Mouse (Mus musculus) MEL (cell line): ENCODE data around the gene Rnf213. TPM values are rescaled to one million over a fixed set of nuclear protein-coding genes. Genes with fewer than 3 reads are reported as not detected.

ENCODE experiments used
- DNase-seq: peaks from one replicate; pipeline ENCODE4 v3.0.0; 2011; ENCODE audit warnings: low read depth, low spot score
- H3K27ac ChIP-seq: 2 replicates; pipeline ENCODE4 v1.5.1; 2012; ENCODE audit warnings: low read depth, mild to moderate bottlenecking, control low read depth, low read length, moderate library complexity; ENCODE audit not compliant: control insufficient read depth
- H3K27me3 ChIP-seq, 2 experiments: fragments of 150-350 bp in 1 of 2; sonication (generic) in 1 of 2; 2 replicates each; pipeline ENCODE4 v1.6.1; 2012; ENCODE audit warnings: low read length in 2 of 2, mild to moderate bottlenecking in 2 of 2, improper control_type of control experiment in 1 of 2, moderate library complexity in 1 of 2; ENCODE audit not compliant: insufficient read depth in 2 of 2, control insufficient read depth in 1 of 2
- H3K36me3 ChIP-seq, 2 experiments: 2 replicates each; pipeline ENCODE4 v1.6.1; 2012 to 2014; ENCODE audit warnings: low read length in 2 of 2, improper control_type of control experiment in 1 of 2, inconsistent platforms in 1 of 2, mild to moderate bottlenecking in 1 of 2; ENCODE audit not compliant: insufficient read depth in 2 of 2, control insufficient read depth in 1 of 2
- H3K4me1 ChIP-seq, 2 experiments: fragments of 150-350 bp in 1 of 2; sonication (generic) in 1 of 2; 2 replicates each; pipeline ENCODE4 v1.6.1; 2012; ENCODE audit warnings: low read length in 2 of 2, improper control_type of control experiment in 1 of 2, mild to moderate bottlenecking in 1 of 2; ENCODE audit not compliant: insufficient read depth in 2 of 2, control insufficient read depth in 1 of 2
- H3K4me3 ChIP-seq, 2 experiments: fragments of 150-350 bp in 1 of 2; sonication (generic) in 1 of 2; 2 replicates each; pipeline ENCODE4 v1.5.1; 2012; ENCODE audit warnings: low read depth in 2 of 2, low read length in 2 of 2, mild to moderate bottlenecking in 2 of 2, moderate library complexity in 2 of 2, control low read depth in 1 of 2, improper control_type of control experiment in 1 of 2; ENCODE audit not compliant: control insufficient read depth in 1 of 2, insufficient read depth in 1 of 2
- H3K79me2 ChIP-seq: 2 replicates; pipeline ENCODE4 v1.6.1; 2012; ENCODE audit warnings: mild to moderate bottlenecking, low read length, moderate library complexity; ENCODE audit not compliant: control insufficient read depth, poor library complexity, insufficient read depth
- H3K9ac ChIP-seq: 2 replicates; pipeline ENCODE4 v1.6.1; 2012; ENCODE audit warnings: low read depth, mild to moderate bottlenecking, control low read depth, low read length, moderate library complexity; ENCODE audit not compliant: control insufficient read depth, poor library complexity, severe bottlenecking
- H3K9me3 ChIP-seq: fragments of 150-350 bp; sonication (generic); replicated peaks from 2 replicates; pipeline ENCODE4 v1.6.1; 2012; ENCODE audit warnings: mild to moderate bottlenecking, low read length, improper control_type of control experiment, moderate library complexity; ENCODE audit not compliant: insufficient read depth
- BHLHE40 ChIP-seq: IDR thresholded peaks from 2 replicates; pipeline ENCODE4 v1.6.1; 2012; ENCODE audit warnings: low read depth, mild to moderate bottlenecking, inconsistent platforms, low read length, improper control_type of control experiment, borderline replicate concordance
- CHD1 ChIP-seq: IDR thresholded peaks from 2 replicates; pipeline ENCODE4 v1.6.1; 2012; ENCODE audit warnings: low read depth, mild to moderate bottlenecking, inconsistent platforms, low read length, improper control_type of control experiment
- CHD2 ChIP-seq: IDR thresholded peaks from 2 replicates; pipeline ENCODE4 v1.6.1; 2011; ENCODE audit warnings: low read length, improper control_type of control experiment
- ELF1 ChIP-seq: IDR thresholded peaks from 2 replicates; pipeline ENCODE4 v1.6.1; 2014; ENCODE audit warnings: low read depth, mild to moderate bottlenecking, inconsistent platforms, low read length, improper control_type of control experiment, moderate library complexity
- EP300 ChIP-seq, 2 experiments: IDR thresholded peaks; 2 replicates each; pipeline ENCODE4 v1.6.1; 2011; ENCODE audit warnings: improper control_type of control experiment in 2 of 2, low read length in 2 of 2, low read depth in 1 of 2, mild to moderate bottlenecking in 1 of 2
- HCFC1 ChIP-seq: IDR thresholded peaks from 2 replicates; pipeline ENCODE4 v1.6.1; 2012; ENCODE audit warnings: low read depth, mild to moderate bottlenecking, inconsistent platforms, low read length, improper control_type of control experiment, moderate library complexity
- JUND ChIP-seq: IDR thresholded peaks from 2 replicates; pipeline ENCODE4 v1.6.1; 2011; ENCODE audit warnings: low read depth, mild to moderate bottlenecking, improper control_type of control experiment, low read length
- KAT2A ChIP-seq: conservative IDR thresholded peaks from 2 replicates; pipeline ENCODE4 v1.6.1; 2012; ENCODE audit warnings: low read depth, low read length, improper control_type of control experiment, inconsistent platforms
- MAFK ChIP-seq: IDR thresholded peaks from 2 replicates; pipeline ENCODE4 v1.6.1; 2011; ENCODE audit warnings: low read depth, mild to moderate bottlenecking, low read length, improper control_type of control experiment, borderline replicate concordance
- MAX ChIP-seq: IDR thresholded peaks from 2 replicates; pipeline ENCODE4 v1.6.1; 2011; ENCODE audit warnings: low read length, improper control_type of control experiment
- MEF2A ChIP-seq: IDR thresholded peaks from 2 replicates; pipeline ENCODE4 v1.6.1; 2014; ENCODE audit warnings: low read depth, mild to moderate bottlenecking, inconsistent platforms, low read length, improper control_type of control experiment; ENCODE audit not compliant: poor library complexity, insufficient replicate concordance, severe bottlenecking; ENCODE audit errors: extremely low read depth
- MYB ChIP-seq: IDR thresholded peaks from 2 replicates; pipeline ENCODE4 v1.6.1; 2011; ENCODE audit warnings: mild to moderate bottlenecking, low read depth, low read length, improper control_type of control experiment
- MYC ChIP-seq: IDR thresholded peaks from 2 replicates; pipeline ENCODE4 v1.6.1; 2011; ENCODE audit warnings: low read depth, mild to moderate bottlenecking, low read length, improper control_type of control experiment, moderate library complexity
- NRF1 ChIP-seq: IDR thresholded peaks from 2 replicates; pipeline ENCODE4 v1.6.1; 2014; ENCODE audit warnings: low read depth, mild to moderate bottlenecking, inconsistent platforms, low read length, improper control_type of control experiment, moderate library complexity; ENCODE audit not compliant: poor library complexity, insufficient read depth, severe bottlenecking
- POLR2AphosphoS5 ChIP-seq: IDR thresholded peaks from 2 replicates; pipeline ENCODE4 v1.6.1; 2012; ENCODE audit warnings: low read depth, borderline replicate concordance, mild to moderate bottlenecking, inconsistent platforms, low read length, moderate library complexity, mixed read lengths
- RCOR1 ChIP-seq: IDR thresholded peaks from 2 replicates; pipeline ENCODE4 v1.6.1; 2012; ENCODE audit warnings: low read depth, mild to moderate bottlenecking, inconsistent platforms, low read length, improper control_type of control experiment
- TAL1 ChIP-seq: IDR thresholded peaks from 2 replicates; pipeline ENCODE4 v1.6.1; 2012; ENCODE audit warnings: mild to moderate bottlenecking, inconsistent platforms, low read length, moderate library complexity, mixed read lengths
- TCF12 ChIP-seq: IDR thresholded peaks from 2 replicates; pipeline ENCODE4 v1.6.1; 2014; ENCODE audit warnings: low read depth, mild to moderate bottlenecking, inconsistent platforms, low read length, improper control_type of control experiment, moderate library complexity
- USF1 ChIP-seq: IDR thresholded peaks from 2 replicates; pipeline ENCODE4 v1.6.1; 2014; ENCODE audit warnings: low read depth, mild to moderate bottlenecking, inconsistent platforms, low read length, improper control_type of control experiment, moderate library complexity
- ZC3H11A ChIP-seq: IDR thresholded peaks from 2 replicates; pipeline ENCODE4 v1.6.1; 2012; ENCODE audit warnings: low read depth, mild to moderate bottlenecking, inconsistent platforms, low read length, improper control_type of control experiment
- ZMIZ1 ChIP-seq: IDR thresholded peaks from 2 replicates; pipeline ENCODE4 v1.6.1; 2012; ENCODE audit warnings: low read depth, mild to moderate bottlenecking, inconsistent platforms, low read length, improper control_type of control experiment, moderate library complexity
- polyA plus RNA-seq, 2 experiments: library from polyadenylated mRNA; stranded (reverse) in 1 of 2; unstranded in 1 of 2; fragments of >175 nt in 1 of 2; fragments of >200 nt in 1 of 2; gene quantifications; 2 replicates each; pipeline versions ENCODE4 v1.2.1 to v1.2.4; 2012; ENCODE audit warnings: low replicate concordance in 2 of 2, low read depth in 1 of 2; ENCODE audit not compliant: insufficient read length in 2 of 2, insufficient read depth in 1 of 2, missing spikeins in 1 of 2
- total RNA-seq: library from RNA; depleted of rRNA; stranded (reverse); fragments of 300-350 nt; gene quantifications from 2 replicates; pipeline ENCODE4 v1.2.3, GENCODE M21; 2012

Gene Rnf213
- total and polyA plus RNA-seq, 3 experiments, result 10.7 to 11.6 TPM; not detected in 1

GRCm38 (mm10) chr11:119395931-119396330 is 3.0 kb downstream of the Rnf213 start:
- H3K4me3 ChIP-seq, result no peak overlapping the region
- H3K27ac ChIP-seq, result no peak overlapping the region
- H3K4me1 ChIP-seq, result peaks cover 6 to 20% of the 10 kb centered on the region in 2 experiments
- no peaks in the 10 kb centered on the region; the same call in 1 of the 2 replicates for H3K79me2 ChIP-seq
- H3K27me3 ChIP-seq, result no peaks in the 10 kb centered on the region
- H3K9me3 ChIP-seq, result no peaks in the 10 kb centered on the region
- no peak for TF ChIP-seq MEF2A
- TF ChIP-seq CHD1, result no peak
- no peak for TF ChIP-seq NRF1
- TF ChIP-seq USF1, result no peak
- no peak for TF ChIP-seq EP300 (IDR thresholded peaks at IDR 0.05; ENCODE audit: low read depth in 1 of 2, low read length in 2 of 2)
- TF ChIP-seq BHLHE40, result no peak
- TF ChIP-seq RCOR1, result no peak
- no peak for TF ChIP-seq MYB
- TF ChIP-seq HCFC1, result no peak
- TF ChIP-seq CHD2, result no peak
- DNase-seq, result no peak
- H3K9ac ChIP-seq, result no peak overlapping the region
- peaks cover 0 to 5% of the 10 kb centered on the region in 2 experiments; a peak in 1 of 4 replicates for H3K36me3 ChIP-seq

GRCm38 (mm10) chr11:119396461-119396860 is 3.6 kb downstream of the Rnf213 start:
- Histone ChIP-seq H3K27ac (no peak overlapping the region), H3K27me3 (no peaks in the 10 kb centered on the region), H3K4me1 (peaks cover 2 to 17% of the 10 kb centered on the region in 2 experiments), H3K9me3 (no peaks in the 10 kb centered on the region), H3K36me3 (peaks cover 0 to 2% of the 10 kb centered on the region in 2 experiments; a peak in 1 of 4 replicates), H3K79me2 (no peaks in the 10 kb centered on the region; the same call in 1 of the 2 replicates), H3K4me3 (no peak overlapping the region), H3K9ac (no peak overlapping the region)
- DNase-seq, result no peak
- no peak for TF ChIP-seq POLR2AphosphoS5
- no peak for TF ChIP-seq ZMIZ1
- TF ChIP-seq ZC3H11A, result no peak
- no peak for TF ChIP-seq JUND
- no peak for TF ChIP-seq MAFK
- TF ChIP-seq BHLHE40, result no peak
- TF ChIP-seq KAT2A, result no peak
- no peak for TF ChIP-seq EP300 (IDR thresholded peaks at IDR 0.05; ENCODE audit: low read depth in 1 of 2, low read length in 2 of 2)
- TF ChIP-seq TCF12, result no peak
- TF ChIP-seq MYC, result no peak
- TF ChIP-seq MAX, result no peak
- no peak for TF ChIP-seq TAL1
- TF ChIP-seq ELF1, result no peak
